Mouse (Mus musculus) large intestine, adult 2 months (tissue): Measurements from ENCODE around the gene Ank3. TPM values are rescaled to one million over a fixed set of nuclear protein-coding genes. Genes with fewer than 3 reads are reported as not detected.
"Not testable (repeated sequence)": the region's sequence is repeated elsewhere in the genome, so short reads cannot be mapped to it uniquely, and the experiment has no call there.

Source experiments
- DNase-seq: peaks from one replicate; pipeline ENCODE4 v3.0.0-alpha.2; 2012; ENCODE audit warnings: low read depth, low spot score
- WGBS: fragments of 180-500 bp; shearing (Covaris S2); methylation state at CpG from one replicate; pipeline ENCODE4 v1.1.7; 2018; 5-methylcytosine and 5-hydroxymethylcytosine counted together
- polyA plus RNA-seq: library from polyadenylated mRNA; depleted of rRNA; stranded (reverse); fragments of >200 nt; gene quantifications from 2 replicates; pipeline ENCODE4 v1.2.3, GENCODE M21; 2012

The Ank3 gene
- polyA plus RNA-seq, 1 experiment: 5.1 TPM

- WGBS: 94% methylated on average over 8 of the region's 8 CpGs
- DNase-seq: no peak
Observed at GRCm38 (mm10) chr10:69898821-69899220, 500.2 kb downstream of the Ank3 start.

GRCm38 (mm10) chr10:69899788-69900187, 501.2 kb downstream of the Ank3 start:
- DNase-seq: no peak
- WGBS: 84% methylated on average over 3 of the region's 3 CpGs

DNA sequence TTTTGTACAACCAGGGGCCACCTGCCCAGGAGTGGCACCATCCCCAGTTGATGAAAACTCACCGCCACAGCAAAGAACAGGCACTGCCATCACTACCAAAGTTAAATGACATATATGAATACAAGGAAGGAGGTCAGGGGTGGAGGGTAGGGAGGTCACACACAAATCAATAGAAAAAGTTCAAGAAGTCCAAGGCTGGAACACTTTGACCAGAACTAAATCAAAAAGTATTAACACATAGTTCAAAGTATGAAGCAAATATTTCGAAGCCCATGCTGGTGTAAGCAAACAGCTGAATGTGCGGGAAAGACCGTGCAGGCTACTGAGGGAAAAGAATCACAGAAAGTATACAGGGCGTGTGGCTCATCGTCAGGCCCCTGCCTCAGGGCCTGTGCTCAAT, 503.5 kb downstream of the Ank3 start:
- 86% methylated on average over 6 of the region's 6 CpGs for WGBS
- DNase-seq: no peak

DNA sequence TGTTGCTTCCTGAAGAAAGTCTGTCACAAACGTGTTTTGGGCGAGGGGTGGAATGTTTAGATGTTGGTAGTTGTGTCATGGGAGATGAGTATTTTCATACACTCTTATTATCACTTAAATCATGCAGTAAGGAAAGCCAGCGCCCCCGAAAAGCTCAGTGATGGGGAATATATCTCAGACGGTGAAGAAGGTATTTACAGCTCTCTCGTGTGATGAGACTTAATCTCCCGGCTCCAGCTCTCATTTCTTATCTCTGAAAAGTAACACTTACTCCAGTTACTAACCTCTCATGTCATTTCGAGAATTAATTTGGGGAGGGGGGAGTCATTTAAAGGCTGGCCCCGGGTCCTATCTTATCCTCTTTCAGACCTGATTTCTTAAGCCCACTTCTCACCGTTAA, 505.7 kb downstream of the Ank3 start:
- WGBS: 73% methylated on average over 10 of the region's 10 CpGs
- no peak for DNase-seq

GRCm38 (mm10) chr10:69907795-69908764, 509.5 kb downstream of the Ank3 start:
- 50% methylated on average over 12 of the region's 12 CpGs for WGBS
- no peak for DNase-seq

DNA sequence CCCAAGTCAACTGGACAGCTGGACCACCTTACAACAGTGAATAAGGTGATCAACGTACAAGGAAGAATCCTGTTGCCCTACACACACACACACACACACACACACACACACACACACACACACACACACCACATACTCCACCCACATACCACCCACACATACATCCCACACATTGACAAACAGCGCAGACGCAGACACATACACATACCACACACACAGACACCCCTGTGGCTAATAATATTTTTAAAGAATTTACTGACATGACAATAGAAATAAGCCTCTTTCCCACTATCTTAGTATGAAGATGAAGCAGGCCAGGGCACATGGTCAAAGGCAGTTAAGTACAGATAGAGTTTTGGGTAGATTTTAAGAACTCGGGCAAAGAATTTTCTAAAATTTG, 511.3 kb downstream of the Ank3 start:
- 74% methylated on average over 4 of the region's 4 CpGs for WGBS
- DNase-seq: no peak

- WGBS: 20% methylated on average over 5 of the region's 6 CpGs
- not testable (repeated sequence) for DNase-seq
Observed at GRCm38 (mm10) chr10:69910304-69910703, 511.7 kb downstream of the Ank3 start.

DNA sequence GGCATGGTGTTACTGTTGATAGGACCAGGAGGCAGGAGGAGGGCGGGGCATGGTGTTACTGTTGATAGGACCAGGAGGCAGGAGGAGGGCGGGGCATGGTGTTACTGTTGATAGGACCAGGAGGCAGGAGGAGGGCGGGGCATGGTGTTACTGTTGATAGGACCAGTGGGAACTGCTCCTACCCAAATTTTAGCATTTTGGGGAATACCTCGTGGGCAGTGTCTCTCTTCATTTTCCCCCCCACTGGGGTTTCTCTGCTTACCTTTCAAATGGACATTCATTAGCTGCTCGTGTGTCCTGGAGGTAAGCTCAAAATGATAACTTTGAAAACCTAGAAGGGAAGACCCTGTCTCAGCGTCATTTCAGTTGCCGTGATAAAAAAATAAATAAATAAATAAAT, 512.2 kb downstream of the Ank3 start:
- DNase-seq: not testable (repeated sequence)
- 38% methylated on average over 6 of the region's 7 CpGs for WGBS

- DNase-seq: no peak
- 91% methylated on average over 3 of the region's 3 CpGs for WGBS
Observed at GRCm38 (mm10) chr10:69915566-69915965, 517.0 kb downstream of the Ank3 start.

DNA sequence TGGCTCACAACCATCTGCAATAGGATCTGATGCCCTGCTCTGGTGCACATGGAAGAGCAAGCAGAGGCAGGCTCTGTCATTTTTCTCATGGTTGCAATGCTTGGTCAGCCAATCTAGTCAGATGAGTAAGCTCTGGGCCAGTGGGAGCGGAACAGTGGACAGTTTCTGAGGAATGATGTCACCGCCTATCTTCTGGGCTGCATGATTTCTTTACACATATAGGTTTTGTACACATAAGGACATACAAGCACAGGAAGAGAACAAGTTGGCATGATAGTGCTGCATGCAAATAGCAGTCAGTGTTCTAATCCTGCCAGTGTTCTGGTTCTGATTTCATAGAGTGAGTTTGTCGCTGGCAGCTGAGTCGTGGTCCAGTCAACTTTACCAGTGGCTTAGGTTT, 517.6 kb downstream of the Ank3 start:
- WGBS: 51% methylated on average over 4 of the region's 4 CpGs
- no peak for DNase-seq

DNA sequence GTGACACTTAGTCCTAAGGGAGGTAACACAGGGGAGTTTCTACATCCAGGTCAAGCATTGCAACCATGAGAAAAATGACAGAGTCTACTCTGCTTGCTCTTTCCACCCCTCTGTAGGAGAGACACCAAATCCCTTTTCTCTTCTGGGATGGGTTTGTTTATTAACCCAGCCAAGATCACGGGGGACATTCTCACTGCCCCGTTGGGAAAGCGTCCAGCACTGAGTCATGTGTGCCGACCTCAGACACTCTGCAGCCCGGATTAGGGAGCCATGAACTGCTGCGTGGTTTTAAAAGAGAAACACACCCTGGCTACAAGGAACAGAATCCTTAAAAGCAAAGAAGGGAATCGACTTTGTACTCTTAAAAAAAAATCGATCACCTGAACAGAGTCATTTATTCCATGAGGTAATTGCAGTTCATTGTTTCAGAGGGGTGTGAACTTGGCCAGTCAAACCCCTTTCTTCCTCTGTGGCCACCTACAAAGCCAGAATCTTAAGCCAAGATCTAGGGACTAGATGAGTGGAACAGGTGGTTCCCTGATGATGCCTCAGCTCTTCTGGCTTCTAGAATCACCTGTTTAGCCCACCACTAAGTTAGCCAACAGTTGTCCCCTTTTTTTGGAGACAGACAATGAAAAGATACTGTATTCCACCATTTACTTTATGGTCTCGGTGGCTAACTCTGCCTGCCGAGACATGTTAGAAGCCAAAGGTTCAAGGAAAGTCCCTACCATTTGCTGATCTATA, 518.3 kb downstream of the Ank3 start:
- no peak for DNase-seq
- 16% methylated on average over 10 of the region's 10 CpGs for WGBS

- 83% methylated on average over 5 of the region's 5 CpGs for WGBS
- DNase-seq: no peak
Observed at GRCm38 (mm10) chr10:69917711-69918110, 519.1 kb downstream of the Ank3 start.

DNA sequence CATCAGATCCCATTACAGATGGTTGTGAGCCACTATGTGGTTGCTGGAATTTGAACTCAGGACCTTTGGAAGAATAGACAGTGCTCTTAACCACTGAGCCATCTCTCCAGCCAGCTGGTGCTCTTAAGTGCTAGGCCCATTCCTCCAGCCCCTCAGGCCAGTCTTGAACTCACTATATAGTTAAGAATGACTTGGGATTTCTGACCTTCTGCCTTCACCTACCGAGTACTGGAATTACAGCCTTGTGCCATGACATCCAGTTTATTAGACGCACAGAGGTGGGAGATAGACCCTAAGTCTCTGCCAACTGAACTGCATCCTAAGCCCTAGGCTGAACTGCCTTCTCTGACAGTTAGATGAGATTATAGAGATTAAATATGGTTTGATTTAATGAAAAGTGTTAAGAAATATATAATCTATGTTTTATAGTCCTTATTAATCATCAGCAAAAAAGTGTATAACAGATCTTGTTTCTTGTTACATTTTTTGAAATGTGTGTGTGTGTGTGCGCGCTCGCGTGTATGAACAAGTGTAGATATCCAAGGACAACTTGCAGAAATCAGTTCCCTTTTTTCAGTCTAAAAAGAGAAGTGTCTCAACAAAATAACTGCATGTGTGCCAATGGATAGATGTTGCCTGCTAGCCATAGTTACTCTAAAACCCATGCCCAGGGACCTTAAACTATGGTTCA, 520.0 kb downstream of the Ank3 start:
- no peak for DNase-seq
- WGBS: 96% methylated on average over 6 of the region's 6 CpGs

- DNase-seq: no peak
- WGBS: 39% methylated on average over 5 of the region's 5 CpGs
Observed at GRCm38 (mm10) chr10:69919152-69919492, 520.5 kb downstream of the Ank3 start.

- WGBS: 75% methylated on average over 7 of the region's 7 CpGs
- no peak for DNase-seq
Observed at GRCm38 (mm10) chr10:69919746-69920145, 521.2 kb downstream of the Ank3 start.

GRCm38 (mm10) chr10:69922076-69922475, 523.5 kb downstream of the Ank3 start:
- WGBS: 66% methylated on average over 5 of the region's 5 CpGs
- DNase-seq: no peak

DNA sequence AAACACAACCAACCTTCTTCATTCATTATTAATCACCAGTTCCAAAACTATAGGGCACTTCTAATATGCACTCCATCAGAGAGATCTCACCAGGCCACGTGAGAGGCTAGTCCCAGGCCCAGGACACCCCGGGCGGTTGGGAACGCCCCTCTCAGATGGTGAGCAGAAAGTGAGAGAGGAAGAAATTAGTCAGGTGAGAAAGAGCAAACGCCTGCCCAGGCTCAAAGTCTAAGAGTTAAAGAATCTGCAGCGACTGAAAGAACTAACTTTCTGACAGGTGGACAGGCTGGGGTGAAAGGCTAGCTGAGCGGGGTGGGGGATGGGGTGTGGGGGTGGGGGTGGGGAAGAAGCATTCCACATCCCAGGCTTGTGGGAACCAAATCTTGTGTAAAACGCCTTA, 525.2 kb downstream of the Ank3 start:
- no peak for DNase-seq
- 15% methylated on average over 8 of the region's 8 CpGs for WGBS

- 11% methylated on average over 11 of the region's 11 CpGs for WGBS
- DNase-seq: no peak
Observed at GRCm38 (mm10) chr10:69924321-69924720, 525.7 kb downstream of the Ank3 start.

GRCm38 (mm10) chr10:69924845-69925244, 526.3 kb downstream of the Ank3 start:
- WGBS: 9% methylated on average over 14 of the region's 14 CpGs
- DNase-seq: no peak
